In the genomic region with DNA sequence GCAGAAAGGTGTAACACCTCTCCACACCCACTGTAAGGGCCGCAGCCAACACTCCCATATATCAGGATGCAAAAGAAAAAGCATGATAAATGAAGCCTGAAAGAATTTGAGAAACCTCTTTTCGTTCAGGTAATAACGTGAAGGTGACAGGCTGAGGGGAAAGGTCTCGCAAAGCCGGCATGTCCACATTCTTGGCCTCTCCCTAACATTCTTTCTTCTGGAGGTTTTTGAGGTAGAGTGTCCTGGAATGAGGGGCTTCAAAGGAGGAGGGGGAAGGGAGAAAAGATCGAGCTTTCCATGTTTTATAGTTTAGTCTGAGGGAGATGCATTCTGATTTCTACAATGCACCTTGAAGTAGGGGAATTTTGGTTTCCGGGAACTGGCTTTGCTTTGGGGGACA, we compare ENCODE assay signal across 7 mouse cellular contexts. TPM values are rescaled to one million over a fixed set of nuclear protein-coding genes. Genes with fewer than 3 reads are reported as not detected.
DNase-seq lines count a peak whose midpoint lies in the region; ATAC-seq and TF ChIP-seq lines count a peak whose summit lies in the region.

Gene St7, plus strand, starts transcription at position 287 of the 400 bp plus-strand sequence.

- H3K4me3 ChIP-seq in limb, embryonic 14.5 days (replicated peaks; ENCODE audit: low read length) = peak within 1 kb of the TSS; percentile 81

- no peaks in the 10 kb centered on the region for H3K36me3 ChIP-seq in limb, embryonic 14.5 days (ENCODE audit: control insufficient read depth, insufficient read depth, low read length)

- TF ChIP-seq POLR2A in limb, embryonic 14.5 days (IDR thresholded peaks at IDR 0.05; ENCODE audit: borderline replicate concordance, extremely low read depth, insufficient read depth, insufficient read length) = no peak

- intact Hi-C loops in heart, postnatal 14 days (cut with DNase I) = no loop called here

- peak; percentile 22 for DNase-seq in urinary bladder, postnatal 14 days (ENCODE audit: low spot score)
- DNase-seq in urinary bladder, postnatal 4 days (ENCODE audit: low spot score in 2 of 2) = no peak
- DNase-seq in heart, postnatal 14 days = no peak
- DNase-seq in limb, embryonic 14.5 days (ENCODE audit: low spot score) = no peak
- DNase-seq in adipocyte (ENCODE audit: low spot score) = no peak
- DNase-seq in frontal cortex, postnatal 10 days (ENCODE audit: low spot score in 2 of 2) = no peak

- H3K27me3 ChIP-seq in limb, embryonic 14.5 days (ENCODE audit: control insufficient read depth, insufficient read depth, low read length) = no peaks in the 10 kb centered on the region

- H3K27ac ChIP-seq in limb, embryonic 14.5 days (replicated peaks; ENCODE audit: low read depth, low read length) = peak within 1 kb of the TSS; percentile 95

- H3K9me3 ChIP-seq in limb, embryonic 14.5 days (ENCODE audit: control insufficient read depth, low read length) = no peaks in the 10 kb centered on the region

- H3K4me2 ChIP-seq in limb, embryonic 14.5 days (replicated peaks; ENCODE audit: low read depth, low read length, severe bottlenecking) = peak within 1 kb of the TSS; percentile 67

- H3K4me1 ChIP-seq in limb, embryonic 14.5 days (ENCODE audit: control insufficient read depth, insufficient read depth, low read length) = no peaks in the 10 kb centered on the region

- 63% methylated on average over 7 of the region's 7 CpGs for WGBS in limb, embryonic 14.5 days

- ATAC-seq in erythroblast, adult 5-6 weeks (replicated peaks; ENCODE audit: low FRiP score, poor library complexity, severe bottlenecking) = no peak
- ATAC-seq in limb, embryonic 14.5 days (ENCODE audit: low FRiP score, low read depth) = no peak

- peak within 1 kb of the TSS; percentile 98 for H3K9ac ChIP-seq in limb, embryonic 14.5 days (ENCODE audit: low read depth, low read length, severe bottlenecking)

RNA-seq across cellular contexts. Expression of gene St7, which starts in this region (rescaled TPM):
- total RNA-seq in erythroblast, adult 5-6 weeks (2015; ENCODE audit: low replicate concordance) = 29.0 and 73.4 TPM in 2 replicates
- 73.5 and 90.6 TPM in 2 replicates for total RNA-seq in erythroblast, adult 5-6 weeks (2017; ENCODE audit: low replicate concordance)
- 10 to 100 TPM; 19.0 to 19.3 TPM for total RNA-seq in heart, postnatal 14 days (2021)
- polyA plus RNA-seq in limb, embryonic 14.5 days (2012; rRNA removed) = 33.0 and 35.0 TPM in 2 replicates
- 29.7 and 31.1 TPM in 2 replicates for polyA plus RNA-seq in limb, embryonic 14.5 days (2014; fragmentation: Nextera tagmentation; extraction: Ambion mirVana)
